Mouse (Mus musculus): ENCODE measurements at regions not wholly inside any gene's neighbourhood (a gene's known extent, or its start where the extent isn't known, plus 50 kb on each side); places are given as distances from the start of the nearest gene placed in this dataset.

DNA sequence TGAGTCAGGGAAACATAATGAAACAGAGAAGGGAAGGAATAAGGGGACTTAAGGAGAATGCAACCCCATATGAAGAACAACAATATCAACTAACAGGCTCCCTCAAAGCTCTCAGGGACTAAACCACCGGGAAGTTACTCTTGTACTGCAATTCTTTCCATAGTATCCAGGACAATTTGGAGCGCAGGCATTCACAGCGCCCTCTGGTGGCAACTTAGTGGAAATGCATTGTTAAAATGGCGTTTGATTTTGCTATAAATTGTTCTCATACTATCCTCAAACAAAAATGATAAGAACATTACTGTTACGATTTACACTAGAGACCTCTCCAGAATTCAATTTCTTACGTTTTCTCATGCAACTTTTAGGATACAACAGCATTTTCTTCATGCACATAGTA lies 1126.1 kb downstream of the Pcdh9 start:
- Histone ChIP-seq H3K9me3 (ENCODE audit: low read length) (no peaks in the 10 kb centered on the region), H3K36me3 (ENCODE audit: insufficient read depth) (no peaks in the 10 kb centered on the region), H3K9ac (no peak overlapping the region), H3K27ac (ENCODE audit: low read depth, low read length) (no peak overlapping the region), H3K27me3 (ENCODE audit: insufficient read depth, low read length) (no peaks in the 10 kb centered on the region), H3K4me2 (ENCODE audit: low read depth) (no peak overlapping the region), H3K4me3 (ENCODE audit: low read depth, low read length) (no peak overlapping the region), H3K4me1 (ENCODE audit: insufficient read depth) (no peaks in the 10 kb centered on the region)
- DNase-seq (no peak), ATAC-seq (no peak)
- WGBS: 29% methylated on average over 6 of the region's 6 CpGs
- TF ChIP-seq CTCF (IDR thresholded peaks at IDR 0.05; ENCODE audit: low read depth): peak; percentile 47

- no peaks in the 10 kb centered on the region for H3K27me3 ChIP-seq (ENCODE audit: insufficient read depth, low read length)
- no peak overlapping the region for H3K4me3 ChIP-seq (ENCODE audit: low read depth, low read length)
- TF ChIP-seq CTCF (IDR thresholded peaks at IDR 0.05; ENCODE audit: low read depth): no peak
- ATAC-seq (no peak), DNase-seq (no peak)
- WGBS: 71% methylated on average over 9 of the region's 9 CpGs
- no peaks in the 10 kb centered on the region for H3K9me3 ChIP-seq (ENCODE audit: low read length)
- no peak overlapping the region for H3K27ac ChIP-seq (ENCODE audit: low read depth, low read length)
- H3K36me3 ChIP-seq (ENCODE audit: insufficient read depth): no peaks in the 10 kb centered on the region
- no peak overlapping the region for H3K4me2 ChIP-seq (ENCODE audit: low read depth)
- H3K9ac ChIP-seq: no peak overlapping the region
- H3K4me1 ChIP-seq (ENCODE audit: insufficient read depth): no peaks in the 10 kb centered on the region
Measured at GRCm38 (mm10) chr14:92754676-92755075, 1135.8 kb downstream of the Pcdh9 start.

DNA sequence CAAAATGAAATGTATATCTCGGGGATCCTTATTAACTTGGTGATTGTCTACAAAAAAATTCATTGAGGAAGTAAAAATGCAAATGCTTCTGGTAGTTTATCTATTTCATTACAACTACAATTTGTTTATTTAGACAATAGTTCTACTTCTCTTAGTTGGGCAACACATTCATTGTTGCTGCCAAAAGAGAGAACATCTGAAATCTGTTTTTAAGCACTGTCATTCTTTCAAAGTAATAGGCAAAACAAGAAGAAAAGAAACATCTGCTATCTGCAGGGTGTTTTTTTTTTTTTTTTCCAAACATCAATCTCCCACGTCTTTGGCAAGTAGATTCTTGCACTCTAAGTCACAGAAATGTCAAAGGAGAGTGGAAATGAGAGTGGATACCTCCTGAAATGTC lies 1172.8 kb downstream of the Pcdh9 start:
- ATAC-seq (no peak), DNase-seq (no peak)
- Histone ChIP-seq H3K4me2 (ENCODE audit: low read depth) (no peak overlapping the region), H3K9ac (no peak overlapping the region), H3K4me3 (ENCODE audit: low read depth, low read length) (no peak overlapping the region), H3K27me3 (ENCODE audit: insufficient read depth, low read length) (no peaks in the 10 kb centered on the region), H3K27ac (ENCODE audit: low read depth, low read length) (no peak overlapping the region), H3K36me3 (ENCODE audit: insufficient read depth) (no peaks in the 10 kb centered on the region), H3K9me3 (ENCODE audit: low read length) (no peaks in the 10 kb centered on the region), H3K4me1 (ENCODE audit: insufficient read depth) (no peaks in the 10 kb centered on the region)
- 52% methylated on average over 2 of the region's 2 CpGs for WGBS
- TF ChIP-seq CTCF (IDR thresholded peaks at IDR 0.05; ENCODE audit: low read depth): no peak

DNA sequence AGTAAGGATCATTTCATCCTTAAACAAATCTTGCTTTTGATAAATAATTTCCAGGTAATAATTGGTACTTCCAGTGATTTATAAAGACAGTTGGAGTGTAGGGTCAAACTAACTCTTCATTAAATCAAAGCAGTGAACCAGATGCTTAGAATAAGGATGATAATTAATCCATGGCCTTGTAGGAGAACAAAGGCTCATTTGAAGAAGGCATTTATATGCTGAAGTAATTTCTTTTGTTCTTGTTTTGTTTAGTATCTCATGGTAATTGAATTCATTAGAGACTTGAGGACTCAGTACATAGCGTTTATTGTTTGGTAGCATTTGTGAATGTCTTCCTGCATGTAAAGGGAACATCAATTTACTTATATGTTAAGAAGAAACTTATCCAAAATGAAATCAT lies 1202.3 kb downstream of the Pcdh9 start:
- Histone ChIP-seq H3K4me3 (ENCODE audit: low read depth, low read length) (no peak overlapping the region), H3K4me2 (ENCODE audit: low read depth) (no peak overlapping the region)
- 26% methylated on average over 1 of the region's 1 CpGs for WGBS

GRCm38 (mm10) chr14:92687106-92687505 lies 1203.4 kb downstream of the Pcdh9 start:
- Histone ChIP-seq H3K9ac (no peak overlapping the region), H3K4me2 (ENCODE audit: low read depth) (no peak overlapping the region), H3K27ac (ENCODE audit: low read depth, low read length) (no peak overlapping the region), H3K36me3 (ENCODE audit: insufficient read depth) (no peaks in the 10 kb centered on the region), H3K4me3 (ENCODE audit: low read depth, low read length) (no peak overlapping the region), H3K4me1 (ENCODE audit: insufficient read depth) (no peaks in the 10 kb centered on the region), H3K9me3 (ENCODE audit: low read length) (no peaks in the 10 kb centered on the region), H3K27me3 (ENCODE audit: insufficient read depth, low read length) (no peaks in the 10 kb centered on the region)
- ATAC-seq (no peak), DNase-seq (no peak)
- WGBS: 72% methylated on average over 1 of the region's 1 CpGs
- no peak for TF ChIP-seq CTCF (IDR thresholded peaks at IDR 0.05; ENCODE audit: low read depth)

More for the DNA sequence above, 1202.3 kb downstream of the Pcdh9 start:
- no peak for TF ChIP-seq CTCF (IDR thresholded peaks at IDR 0.05; ENCODE audit: low read depth)
- ATAC-seq (no peak), DNase-seq (no peak)
- H3K9ac ChIP-seq: no peak overlapping the region
- H3K9me3 ChIP-seq (ENCODE audit: low read length): no peaks in the 10 kb centered on the region
- H3K27ac ChIP-seq (ENCODE audit: low read depth, low read length): no peak overlapping the region
- no peaks in the 10 kb centered on the region for H3K27me3 ChIP-seq (ENCODE audit: insufficient read depth, low read length)
- H3K4me1 ChIP-seq (ENCODE audit: insufficient read depth): no peaks in the 10 kb centered on the region
- H3K36me3 ChIP-seq (ENCODE audit: insufficient read depth): no peaks in the 10 kb centered on the region

- H3K4me2 ChIP-seq (ENCODE audit: low read depth): no peak overlapping the region
- no peaks in the 10 kb centered on the region for H3K36me3 ChIP-seq (ENCODE audit: insufficient read depth)
- 18% methylated on average over 4 of the region's 4 CpGs for WGBS
- DNase-seq (no peak), ATAC-seq (no peak)
- H3K4me1 ChIP-seq (ENCODE audit: insufficient read depth): no peaks in the 10 kb centered on the region
- no peaks in the 10 kb centered on the region for H3K27me3 ChIP-seq (ENCODE audit: insufficient read depth, low read length)
- no peak overlapping the region for H3K27ac ChIP-seq (ENCODE audit: low read depth, low read length)
- H3K9me3 ChIP-seq (ENCODE audit: low read length): no peaks in the 10 kb centered on the region
- no peak overlapping the region for H3K4me3 ChIP-seq (ENCODE audit: low read depth, low read length)
- H3K9ac ChIP-seq: no peak overlapping the region
- no peak for TF ChIP-seq CTCF (IDR thresholded peaks at IDR 0.05; ENCODE audit: low read depth)
Measured at GRCm38 (mm10) chr14:92678845-92679499, 1211.5 kb downstream of the Pcdh9 start.

- Histone ChIP-seq H3K4me1 (ENCODE audit: insufficient read depth) (no peaks in the 10 kb centered on the region), H3K9me3 (ENCODE audit: low read length) (no peaks in the 10 kb centered on the region), H3K36me3 (ENCODE audit: insufficient read depth) (no peaks in the 10 kb centered on the region), H3K9ac (no peak overlapping the region), H3K4me2 (ENCODE audit: low read depth) (no peak overlapping the region), H3K27ac (ENCODE audit: low read depth, low read length) (no peak overlapping the region), H3K4me3 (ENCODE audit: low read depth, low read length) (no peak overlapping the region), H3K27me3 (ENCODE audit: insufficient read depth, low read length) (no peaks in the 10 kb centered on the region)
- 84% methylated on average over 3 of the region's 3 CpGs for WGBS
- ATAC-seq: no peak
- no peak for TF ChIP-seq CTCF (IDR thresholded peaks at IDR 0.05; ENCODE audit: low read depth)
- DNase-seq: no peak
Measured at GRCm38 (mm10) chr14:92674146-92674545, 1216.3 kb downstream of the Pcdh9 start.

Data from forebrain, postnatal 0 days (tissue).